Mouse (Mus musculus): ENCODE results near the gene Ttc28.

The Ttc28 gene

GRCm38 (mm10) chr5:111300776-111301175, 421.2 kb downstream of the Ttc28 start:
- DNase-seq = no peak

- DNase-seq = no peak
Observed at GRCm38 (mm10) chr5:111301736-111302135, 422.1 kb downstream of the Ttc28 start.

- no peak for DNase-seq
Observed at GRCm38 (mm10) chr5:111304730-111305129, 425.1 kb downstream of the Ttc28 start.

GRCm38 (mm10) chr5:111310185-111310584, 430.6 kb downstream of the Ttc28 start:
- DNase-seq = no peak

GRCm38 (mm10) chr5:111313833-111314232, 434.2 kb downstream of the Ttc28 start:
- no peak for DNase-seq

GRCm38 (mm10) chr5:111315061-111315460, 435.5 kb downstream of the Ttc28 start:
- DNase-seq = no peak

- no peak for DNase-seq
Observed at GRCm38 (mm10) chr5:111317526-111317925, 437.9 kb downstream of the Ttc28 start.

- DNase-seq = no peak
Observed at GRCm38 (mm10) chr5:111318946-111319345, 439.3 kb downstream of the Ttc28 start.

- no peak for DNase-seq
Observed at GRCm38 (mm10) chr5:111325813-111326212, 446.2 kb downstream of the Ttc28 start.

GRCm38 (mm10) chr5:111327420-111327819, 447.8 kb downstream of the Ttc28 start:
- DNase-seq = no peak

GRCm38 (mm10) chr5:111329782-111330416, 450.3 kb downstream of the Ttc28 start:
- DNase-seq = no peak

- peak; percentile 98 for DNase-seq
Observed at GRCm38 (mm10) chr5:111330417-111331098, 451.0 kb downstream of the Ttc28 start, which contains the start of gene Pitpnb. Gene Pitpnb (plus strand): TSS chr5:111330763.

- no peak for DNase-seq
Observed at GRCm38 (mm10) chr5:111331099-111331435, 451.5 kb downstream of the Ttc28 start.

GRCm38 (mm10) chr5:111335939-111336691, 456.5 kb downstream of the Ttc28 start:
- no peak for DNase-seq
